8 mouse cellular contexts compared by ENCODE assay signal in the genomic region with DNA sequence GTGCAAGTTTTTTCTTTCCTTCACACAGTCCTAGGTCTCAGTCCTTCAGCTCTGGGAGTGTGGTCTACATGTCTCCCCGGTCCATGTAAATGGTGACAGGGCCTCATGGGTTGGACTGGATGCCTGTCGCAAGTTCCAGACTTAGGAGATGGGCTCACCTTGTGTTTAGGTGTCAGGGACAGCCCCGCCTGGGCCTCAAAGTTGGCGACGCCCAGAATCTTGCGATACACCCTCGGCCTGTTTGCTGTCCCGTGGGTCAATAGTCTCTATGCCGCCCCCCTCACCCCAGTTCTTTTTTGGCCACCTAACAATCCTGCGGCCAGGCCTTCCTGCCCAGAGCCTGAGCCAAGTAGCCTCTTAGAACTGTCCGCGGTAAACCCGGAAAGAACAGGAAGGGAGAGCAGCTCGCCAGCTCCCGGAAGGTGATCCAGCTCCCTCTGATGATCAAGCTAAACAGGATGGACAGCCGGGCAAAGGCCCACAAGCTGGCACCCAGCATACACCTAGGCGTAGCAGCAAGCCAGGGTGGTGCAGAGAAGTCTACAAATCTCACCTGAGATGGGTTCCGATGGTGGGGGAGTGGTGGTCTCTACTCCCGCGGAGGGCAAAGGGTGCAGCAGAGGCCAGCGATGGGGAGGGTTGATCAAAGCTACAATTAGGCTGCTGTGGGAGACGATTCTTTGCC. TPM values are rescaled to one million over a fixed set of nuclear protein-coding genes. Genes with fewer than 3 reads are reported as not detected.
DNase-seq lines count a peak whose midpoint lies in the region; ATAC-seq and TF ChIP-seq lines count a peak whose summit lies in the region.

No protein-coding gene starts in this region.

- no peaks in the 10 kb centered on the region for H3K9me3 ChIP-seq in hindbrain, embryonic 12.5 days (replicated peaks)
- H3K9me3 ChIP-seq in limb, embryonic 14.5 days (ENCODE audit: control insufficient read depth, low read length) = no peaks in the 10 kb centered on the region
- H3K9me3 ChIP-seq in midbrain, embryonic 14.5 days (ENCODE audit: control insufficient read depth, low read length) = no peaks in the 10 kb centered on the region

- no peak for TF ChIP-seq POLR2A in heart, adult 2 months (IDR thresholded peaks at IDR 0.05; ENCODE audit: insufficient read depth, low read depth, low read length)
- TF ChIP-seq POLR2A in limb, embryonic 14.5 days (IDR thresholded peaks at IDR 0.05; ENCODE audit: borderline replicate concordance, extremely low read depth, insufficient read depth, insufficient read length) = no peak

- intact Hi-C loops in heart, adult 2 months (cut with DNase I) = loop anchor here (1.0 to 5.0 kb wide), 4 partner anchors 18 to 124 kb away; partner anchors contain the start of genes B3galt6, Sdf4 and Ube2j2

- H3K27ac ChIP-seq in heart, adult 2 months = peak overlapping the region; percentile 57
- peak overlapping the region; percentile 29; the same call in 1 of the 2 replicates for H3K27ac ChIP-seq in brown adipose tissue, adult 24 weeks (replicated peaks; ENCODE audit: low read depth, low read length)
- no peak overlapping the region for H3K27ac ChIP-seq in hindbrain, embryonic 12.5 days
- H3K27ac ChIP-seq in limb, embryonic 14.5 days (replicated peaks; ENCODE audit: low read depth, low read length) = no peak overlapping the region
- H3K27ac ChIP-seq in midbrain, embryonic 14.5 days (replicated peaks; ENCODE audit: low read depth, low read length) = peak overlapping the region; percentile 41; the same call in 1 of the 2 replicates

- 7% methylated on average over 22 of the region's 22 CpGs for WGBS in heart, adult 2 months
- 12% methylated on average over 22 of the region's 22 CpGs for WGBS in hindbrain, embryonic 12.5 days
- 10% methylated on average over 20 of the region's 22 CpGs for WGBS in limb, embryonic 14.5 days
- WGBS in midbrain, embryonic 14.5 days = 11% methylated on average over 22 of the region's 22 CpGs

- TF ChIP-seq CTCF in heart, adult 2 months (IDR thresholded peaks at IDR 0.05) = no peak

- no peaks in the 10 kb centered on the region for H3K36me3 ChIP-seq in heart, adult 2 months (ENCODE audit: control insufficient read depth, insufficient read depth, low read length)
- H3K36me3 ChIP-seq in hindbrain, embryonic 12.5 days = peaks cover 50% of the 10 kb centered on the region
- H3K36me3 ChIP-seq in limb, embryonic 14.5 days (ENCODE audit: control insufficient read depth, insufficient read depth, low read length) = peaks cover 40% of the 10 kb centered on the region
- peaks cover 32% of the 10 kb centered on the region for H3K36me3 ChIP-seq in midbrain, embryonic 14.5 days (ENCODE audit: control insufficient read depth, insufficient read depth, low read length)

- no peaks in the 10 kb centered on the region for H3K79me2 ChIP-seq in heart, adult 2 months (replicated peaks; ENCODE audit: control insufficient read depth, insufficient read depth, low read length)

- no peaks in the 10 kb centered on the region for H3K27me3 ChIP-seq in heart, adult 2 months (ENCODE audit: control insufficient read depth, insufficient read depth, low read length)
- H3K27me3 ChIP-seq in hindbrain, embryonic 12.5 days = no peaks in the 10 kb centered on the region
- H3K27me3 ChIP-seq in limb, embryonic 14.5 days (ENCODE audit: control insufficient read depth, insufficient read depth, low read length) = no peaks in the 10 kb centered on the region
- H3K27me3 ChIP-seq in midbrain, embryonic 14.5 days (ENCODE audit: control insufficient read depth, insufficient read depth, low read length) = no peaks in the 10 kb centered on the region

- H3K9ac ChIP-seq in heart, adult 2 months (ENCODE audit: low read depth, low read length) = peak overlapping the region; percentile 76
- H3K9ac ChIP-seq in hindbrain, embryonic 12.5 days = peak overlapping the region; percentile 86
- peak overlapping the region; percentile 67 for H3K9ac ChIP-seq in limb, embryonic 14.5 days (ENCODE audit: low read depth, low read length, severe bottlenecking)
- peak overlapping the region; percentile 76 for H3K9ac ChIP-seq in midbrain, embryonic 14.5 days (replicated peaks; ENCODE audit: low read length)

- peak overlapping the region; percentile 94 for H3K4me2 ChIP-seq in hindbrain, embryonic 12.5 days (replicated peaks)
- H3K4me2 ChIP-seq in limb, embryonic 14.5 days (replicated peaks; ENCODE audit: low read depth, low read length, severe bottlenecking) = peak overlapping the region; percentile 91
- peak overlapping the region; percentile 97 for H3K4me2 ChIP-seq in midbrain, embryonic 14.5 days (ENCODE audit: low read length)

- no peak for DNase-seq in heart, adult 2 months
- DNase-seq in heart, adult 11 months = no peak
- no peak for DNase-seq in limb, embryonic 14.5 days (ENCODE audit: low spot score)
- DNase-seq in midbrain, embryonic 14.5 days = no peak
- no peak for DNase-seq in embryo, embryonic 10 days (ENCODE audit: low spot score)
- DNase-seq in cerebellum, adult 8-10 months = no peak

- H3K4me1 ChIP-seq in heart, adult 2 months (ENCODE audit: control insufficient read depth, insufficient read depth, low read length) = no peaks in the 10 kb centered on the region
- peaks cover 3% of the 10 kb centered on the region for H3K4me1 ChIP-seq in brown adipose tissue, adult 24 weeks (ENCODE audit: control insufficient read depth, insufficient read depth, insufficient read length, low read length)
- peaks cover 28% of the 10 kb centered on the region for H3K4me1 ChIP-seq in hindbrain, embryonic 12.5 days
- peaks cover 11% of the 10 kb centered on the region for H3K4me1 ChIP-seq in limb, embryonic 14.5 days (ENCODE audit: control insufficient read depth, insufficient read depth, low read length)
- peaks cover 12% of the 10 kb centered on the region for H3K4me1 ChIP-seq in midbrain, embryonic 14.5 days (ENCODE audit: control insufficient read depth, insufficient read depth, low read length)

- H3K4me3 ChIP-seq in heart, adult 2 months = peak overlapping the region; percentile 65
- H3K4me3 ChIP-seq in brown adipose tissue, adult 24 weeks (ENCODE audit: insufficient read depth, low read depth, low read length) = peak overlapping the region; percentile 71
- H3K4me3 ChIP-seq in hindbrain, embryonic 12.5 days = peak overlapping the region; percentile 70
- H3K4me3 ChIP-seq in limb, embryonic 14.5 days (replicated peaks; ENCODE audit: low read length) = peak overlapping the region; percentile 79
- peak overlapping the region; percentile 78 for H3K4me3 ChIP-seq in midbrain, embryonic 14.5 days (replicated peaks; ENCODE audit: low read depth, low read length)

- ATAC-seq in hindbrain, embryonic 12.5 days (ENCODE audit: low FRiP score) = peak; percentile 64; the same call in 1 of the 2 replicates
- peak; percentile 21; the same call in 1 of the 2 replicates for ATAC-seq in limb, embryonic 14.5 days (ENCODE audit: low FRiP score, low read depth)
- ATAC-seq in midbrain, embryonic 14.5 days (ENCODE audit: low FRiP score, low TSS enrichment) = no peak; the same call in 1 of the 2 replicates

- TF ChIP-seq EP300 in heart, adult 2 months (IDR thresholded peaks at IDR 0.05; ENCODE audit: insufficient read depth, low read depth, low read length) = no peak

RNA-seq across cellular contexts. Expression of gene Cptp, which starts 0.5 kb away (rescaled TPM):
- total RNA-seq in heart, adult 2 months (2021) = 1 to 10 TPM; 5.1 to 6.9 TPM
- polyA plus RNA-seq in heart, adult 2 months (2012; rRNA removed) = 8.9 and 12.4 TPM in 2 replicates
- polyA plus RNA-seq in brown adipose tissue, adult 24 weeks (2012; ENCODE audit: insufficient read depth, insufficient read length, missing spikeins) = 6.0 and 11.5 TPM in 2 replicates
- 18.5 and 18.6 TPM in 2 replicates for polyA plus RNA-seq in hindbrain, embryonic 12.5 days (2016; fragmentation: Nextera tagmentation; extraction: Ambion mirVana)
- 15.0 and 20.5 TPM in 2 replicates for polyA plus RNA-seq in limb, embryonic 14.5 days (2012; rRNA removed)
- 16.3 and 19.2 TPM in 2 replicates for polyA plus RNA-seq in limb, embryonic 14.5 days (2014; fragmentation: Nextera tagmentation; extraction: Ambion mirVana)
- 24.6 and 31.2 TPM in 2 replicates for polyA plus RNA-seq in midbrain, embryonic 14.5 days (2014; fragmentation: Nextera tagmentation; extraction: Ambion mirVana)

RNA-seq across cellular contexts. Expression of gene Ints11, which starts 0.6 kb away (rescaled TPM):
- 10 to 100 TPM; 15.3 to 17.4 TPM for total RNA-seq in heart, adult 2 months (2021)
- polyA plus RNA-seq in heart, adult 2 months (2012; rRNA removed) = 15.8 and 23.2 TPM in 2 replicates
- 12.9 and 15.1 TPM in 2 replicates for polyA plus RNA-seq in brown adipose tissue, adult 24 weeks (2012; ENCODE audit: insufficient read depth, insufficient read length, missing spikeins)
- 74.9 and 76.3 TPM in 2 replicates for polyA plus RNA-seq in hindbrain, embryonic 12.5 days (2016; fragmentation: Nextera tagmentation; extraction: Ambion mirVana)
- 57.4 and 60.7 TPM in 2 replicates for polyA plus RNA-seq in limb, embryonic 14.5 days (2012; rRNA removed)
- 63.7 and 75.4 TPM in 2 replicates for polyA plus RNA-seq in limb, embryonic 14.5 days (2014; fragmentation: Nextera tagmentation; extraction: Ambion mirVana)
- 78.2 and 83.2 TPM in 2 replicates for polyA plus RNA-seq in midbrain, embryonic 14.5 days (2014; fragmentation: Nextera tagmentation; extraction: Ambion mirVana)

RNA-seq across cellular contexts. Expression of gene Tas1r3, which starts 5.6 kb away (rescaled TPM):
- under 1 TPM; 0.13 to 0.16 TPM for total RNA-seq in heart, adult 2 months (2021)
- 0.32 and 0.35 TPM in 2 replicates for polyA plus RNA-seq in heart, adult 2 months (2012; rRNA removed)
- not detected in 2 replicates for polyA plus RNA-seq in brown adipose tissue, adult 24 weeks (2012; ENCODE audit: insufficient read depth, insufficient read length, missing spikeins)
- 0.53 and 0.65 TPM in 2 replicates for polyA plus RNA-seq in hindbrain, embryonic 12.5 days (2016; fragmentation: Nextera tagmentation; extraction: Ambion mirVana)
- 0.31 and 0.51 TPM in 2 replicates for polyA plus RNA-seq in limb, embryonic 14.5 days (2012; rRNA removed)
- 0.32 and 0.37 TPM in 2 replicates for polyA plus RNA-seq in limb, embryonic 14.5 days (2014; fragmentation: Nextera tagmentation; extraction: Ambion mirVana)
- 0.31 and 0.57 TPM in 2 replicates for polyA plus RNA-seq in midbrain, embryonic 14.5 days (2014; fragmentation: Nextera tagmentation; extraction: Ambion mirVana)

RNA-seq across cellular contexts. Expression of gene Dvl1, which starts 21.6 kb away (rescaled TPM):
- 10 to 100 TPM; 46.3 to 47.3 TPM for total RNA-seq in heart, adult 2 months (2021)
- polyA plus RNA-seq in heart, adult 2 months (2012; rRNA removed) = 62.7 and 64.7 TPM in 2 replicates
- polyA plus RNA-seq in brown adipose tissue, adult 24 weeks (2012; ENCODE audit: insufficient read depth, insufficient read length, missing spikeins) = 19.2 and 20.2 TPM in 2 replicates
- polyA plus RNA-seq in hindbrain, embryonic 12.5 days (2016; fragmentation: Nextera tagmentation; extraction: Ambion mirVana) = 18.6 and 20.0 TPM in 2 replicates
- polyA plus RNA-seq in limb, embryonic 14.5 days (2012; rRNA removed) = 92.9 and 131 TPM in 2 replicates
- polyA plus RNA-seq in limb, embryonic 14.5 days (2014; fragmentation: Nextera tagmentation; extraction: Ambion mirVana) = 17.4 and 18.8 TPM in 2 replicates
- 15.3 and 18.0 TPM in 2 replicates for polyA plus RNA-seq in midbrain, embryonic 14.5 days (2014; fragmentation: Nextera tagmentation; extraction: Ambion mirVana)

RNA-seq across cellular contexts. Expression of gene Pusl1, which starts 22.8 kb away (rescaled TPM):
- total RNA-seq in heart, adult 2 months (2021) = 10 to 100 TPM in 1 of 2 experiments, 1 to 10 TPM in 1; 9.4 to 10.1 TPM
- polyA plus RNA-seq in heart, adult 2 months (2012; rRNA removed) = 19.9 and 31.3 TPM in 2 replicates
- 5.7 and 7.8 TPM in 2 replicates for polyA plus RNA-seq in brown adipose tissue, adult 24 weeks (2012; ENCODE audit: insufficient read depth, insufficient read length, missing spikeins)
- polyA plus RNA-seq in hindbrain, embryonic 12.5 days (2016; fragmentation: Nextera tagmentation; extraction: Ambion mirVana) = 45.1 and 48.3 TPM in 2 replicates
- 95.7 and 125 TPM in 2 replicates for polyA plus RNA-seq in limb, embryonic 14.5 days (2012; rRNA removed)
- polyA plus RNA-seq in limb, embryonic 14.5 days (2014; fragmentation: Nextera tagmentation; extraction: Ambion mirVana) = 54.9 and 57.2 TPM in 2 replicates
- polyA plus RNA-seq in midbrain, embryonic 14.5 days (2014; fragmentation: Nextera tagmentation; extraction: Ambion mirVana) = 45.8 and 54.5 TPM in 2 replicates

Comparison
In these comparisons a context has a peak if more than half of its experiments do, and no peak if none do; other contexts are left out.
1. H3K27ac ChIP-seq: peak in heart, adult 2 months (single experiment), brown adipose tissue, adult 24 weeks (single experiment) and midbrain, embryonic 14.5 days (single experiment); none in hindbrain, embryonic 12.5 days (single experiment) and limb, embryonic 14.5 days (single experiment).
2. Peak in every context shown above with its lines, with median percentiles within 50 percentile points of each other: H3K4me3 ChIP-seq, H3K9ac ChIP-seq and H3K4me2 ChIP-seq.